Mouse (Mus musculus): Measurements from ENCODE around the gene Coa3.

DNA sequence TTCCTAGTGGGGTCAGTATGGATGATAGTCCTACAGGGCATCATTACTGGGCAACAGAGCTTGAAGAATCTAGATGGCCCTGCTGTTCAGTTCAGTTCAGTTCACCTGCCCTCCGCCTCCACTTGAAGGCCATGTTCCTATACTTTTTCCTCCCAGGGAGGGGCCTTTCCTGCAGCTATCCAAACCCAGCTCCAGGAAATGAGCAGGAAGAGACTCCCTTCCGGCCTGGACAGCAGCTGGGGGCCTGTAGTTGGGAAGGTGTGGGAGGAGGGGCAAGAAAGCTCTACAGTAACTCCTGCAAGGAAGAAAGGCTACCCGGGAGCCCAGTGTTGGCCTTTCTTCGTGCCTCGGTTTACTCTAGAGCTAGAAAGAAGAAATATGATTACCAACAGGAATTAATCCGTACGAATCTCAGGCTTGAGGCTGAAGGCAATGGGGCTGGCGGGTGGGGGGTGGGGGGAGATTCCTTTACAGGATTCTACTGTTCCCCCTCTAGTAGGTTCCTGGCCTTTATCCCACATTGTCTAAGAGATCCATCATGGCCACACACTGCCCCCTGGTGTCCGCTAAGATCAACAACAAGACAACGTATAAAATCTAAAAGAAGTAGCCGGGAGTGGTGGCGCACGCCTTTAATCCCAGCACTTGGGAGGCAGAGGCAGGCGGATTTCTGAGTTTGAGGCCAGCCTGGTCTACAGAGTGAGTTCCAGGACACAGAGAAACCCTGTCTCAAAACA is 30.5 kb downstream of the Coa3 start:
- TF ChIP-seq POLR2A (IDR thresholded peaks at IDR 0.05; ENCODE audit: insufficient read depth, low read depth, low read length) (no peak), CTCF (IDR thresholded peaks at IDR 0.05; ENCODE audit: insufficient read depth, low read depth, low read length) (0 out of 2 replicates have a peak, but pooled peaks have one; percentile 10)
